Mouse (Mus musculus) stomach, embryonic 14.5 days (tissue): ENCODE data around the gene Il11ra2. TPM values are rescaled to one million over a fixed set of nuclear protein-coding genes. Genes with fewer than 3 reads are reported as not detected.
"Not testable (repeated sequence)": the region's sequence is repeated elsewhere in the genome, so short reads cannot be mapped to it uniquely, and the experiment has no call there.

Experiments
- ATAC-seq: fragments of 200-750 bp; cut with Nextera tagmentation; 2 replicates; pipeline ENCODE4 v1.8.0; 2017; ENCODE audit warnings: low read depth, moderate TSS enrichment; ENCODE audit not compliant: insufficient number of reproducible peaks, insufficient read depth, low FRiP score
- H3K27ac ChIP-seq: fragments of 300-500 bp; sonication (generic); 2 replicates; pipeline ENCODE4 v1.5.1; 2014; ENCODE audit warnings: mild to moderate bottlenecking, low read length, moderate library complexity, mixed read lengths
- H3K27me3 ChIP-seq: fragments of 300-500 bp; sonication (generic); 2 replicates; pipeline ENCODE4 v1.6.1; 2014; ENCODE audit warnings: low read length, control low read depth, mixed read lengths; ENCODE audit not compliant: control insufficient read depth, insufficient read depth
- H3K36me3 ChIP-seq: fragments of 300-500 bp; sonication (generic); 2 replicates; pipeline ENCODE4 v1.6.1; 2014; ENCODE audit warnings: mild to moderate bottlenecking, control low read depth, low read length, moderate library complexity, mixed read lengths; ENCODE audit not compliant: control insufficient read depth, insufficient read depth
- H3K4me1 ChIP-seq: fragments of 300-500 bp; sonication (generic); 2 replicates; pipeline ENCODE4 v1.6.1; 2014; ENCODE audit warnings: low read length, control low read depth, mixed read lengths; ENCODE audit not compliant: control insufficient read depth, insufficient read depth
- H3K4me2 ChIP-seq: fragments of 300-500 bp; sonication (generic); replicated peaks from 2 replicates; pipeline ENCODE4 v1.6.1; 2014; ENCODE audit warnings: low read depth, low read length, control low read depth
- H3K4me3 ChIP-seq: fragments of 300-500 bp; sonication (generic); 2 replicates; pipeline ENCODE4 v1.5.1; 2014; ENCODE audit warnings: low read depth, low read length, control low read depth
- H3K9ac ChIP-seq: fragments of 300-500 bp; sonication (generic); replicated peaks from 2 replicates; pipeline ENCODE4 v1.6.1; 2014; ENCODE audit warnings: low read depth, mild to moderate bottlenecking, control low read depth, low read length, moderate library complexity, mixed read lengths
- H3K9me3 ChIP-seq: fragments of 300-500 bp; sonication (generic); 2 replicates; pipeline ENCODE4 v1.6.1; 2016; ENCODE audit warnings: low read depth, low read length, control low read depth; ENCODE audit not compliant: control insufficient read depth
- WGBS: fragments of 180-500 bp; shearing (Covaris S2); extraction: QIAGEN DNeasy Blood & Tissue Kit; methylation state at CpG from one replicate; pipeline ENCODE4 v1.1.7; 2014; 5-methylcytosine and 5-hydroxymethylcytosine counted together
- polyA plus RNA-seq: library from polyadenylated mRNA; unstranded; fragments of >200 nt; fragmentation: Nextera tagmentation; extraction: Ambion mirVana; gene quantifications from 2 replicates; pipeline ENCODE4 v1.2.1, GENCODE M21; 2014

The Il11ra2 gene
- not detected in 2 replicates for polyA plus RNA-seq

DNA sequence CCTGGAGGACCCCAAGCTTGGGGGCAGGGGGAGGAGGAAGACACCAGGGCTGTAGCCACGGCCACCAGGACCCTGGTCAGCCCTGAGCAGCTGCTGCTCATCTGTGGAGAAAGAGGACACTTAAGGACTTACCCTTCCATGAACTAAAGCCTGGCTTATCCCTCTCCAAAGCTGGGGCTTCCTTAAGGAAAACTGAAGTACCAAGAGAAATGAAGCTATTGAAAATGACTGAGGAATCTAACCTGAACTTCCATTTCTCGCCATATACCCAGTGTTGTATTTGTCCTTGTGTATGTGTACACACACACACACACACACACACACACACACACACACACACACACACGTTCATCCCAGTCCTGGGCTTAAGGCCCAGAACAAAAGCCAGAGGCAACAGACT lies at the start of gene Il11ra2:
TSS of gene Il11ra2 (minus strand) at position 101 of the 400 bp plus-strand sequence.
- H3K27me3 ChIP-seq, H3K4me2 ChIP-seq, ATAC-seq, H3K4me1 ChIP-seq, H3K36me3 ChIP-seq, H3K9ac ChIP-seq, H3K27ac ChIP-seq, H3K4me3 ChIP-seq, H3K9me3 ChIP-seq: not testable (repeated sequence)
- WGBS = no CpG with 5 or more reads among the region's 3 CpGs

DNA sequence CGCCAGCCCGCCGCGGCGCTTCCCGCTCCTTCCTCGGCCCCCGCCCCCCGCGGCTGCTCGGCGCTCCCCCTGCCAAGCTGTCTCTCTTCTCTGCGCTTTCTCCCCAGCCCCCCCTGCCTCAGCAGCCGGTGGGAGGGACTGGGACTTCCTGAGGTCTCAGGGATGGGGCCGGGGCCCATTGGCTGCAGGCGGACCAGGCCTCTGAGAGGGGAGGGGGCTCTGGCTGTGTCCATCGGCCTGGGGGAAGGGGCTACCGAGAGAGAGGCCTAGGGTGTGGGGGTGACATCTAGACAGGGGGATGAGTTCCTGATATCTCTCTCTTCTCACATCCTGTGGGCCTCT lies 20.5 kb upstream of the Il11ra2 start:
- not testable (repeated sequence) for H3K9me3 ChIP-seq, H3K27ac ChIP-seq, H3K27me3 ChIP-seq, H3K9ac ChIP-seq, H3K4me1 ChIP-seq, H3K36me3 ChIP-seq, H3K4me3 ChIP-seq, H3K4me2 ChIP-seq
- peak; percentile 61; the same call in 1 of the 2 replicates for ATAC-seq
- no CpG with 5 or more reads among the region's 18 CpGs for whole genome bisulfite sequencing

DNA sequence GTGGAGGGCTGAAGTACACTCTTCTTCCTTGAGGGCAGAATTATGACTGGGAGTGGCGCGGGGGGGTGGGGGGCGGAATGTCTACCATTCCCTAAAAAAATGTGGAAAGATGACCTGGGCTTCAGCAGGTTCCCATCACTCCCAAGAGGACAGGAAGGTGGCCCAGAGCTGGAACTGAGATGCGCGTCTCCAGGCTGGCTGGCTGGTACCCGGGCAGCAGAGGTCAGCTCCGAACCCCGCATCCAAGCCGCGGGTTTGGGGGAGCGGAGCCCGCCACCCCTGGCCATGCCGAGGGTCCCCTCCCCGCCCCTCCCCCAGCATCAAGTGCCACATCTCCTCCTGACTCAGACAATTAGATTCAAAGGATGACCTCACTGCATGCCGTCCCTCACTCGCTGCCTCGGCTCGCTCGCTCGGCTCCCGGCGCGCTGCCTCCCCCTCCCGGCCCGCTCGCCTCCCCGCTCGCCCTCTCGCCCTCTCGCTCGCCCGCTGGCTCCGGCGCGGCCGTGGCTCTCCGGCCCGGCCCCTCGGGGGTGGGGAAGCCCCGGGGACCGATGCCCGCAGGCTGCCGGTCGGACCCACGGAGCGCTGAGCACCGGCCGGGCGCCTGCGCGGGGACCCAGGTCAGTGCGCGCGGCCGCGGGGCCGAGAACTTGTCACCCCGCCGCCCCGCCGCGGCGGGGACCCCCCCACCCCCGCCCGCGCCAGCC lies 19.9 kb upstream of the Il11ra2 start:
- not testable (repeated sequence) for H3K9me3 ChIP-seq, H3K27me3 ChIP-seq, H3K4me3 ChIP-seq, H3K4me1 ChIP-seq, H3K36me3 ChIP-seq, H3K27ac ChIP-seq, ATAC-seq, H3K4me2 ChIP-seq, H3K9ac ChIP-seq
- WGBS = no CpG with 5 or more reads among the region's 66 CpGs

DNA sequence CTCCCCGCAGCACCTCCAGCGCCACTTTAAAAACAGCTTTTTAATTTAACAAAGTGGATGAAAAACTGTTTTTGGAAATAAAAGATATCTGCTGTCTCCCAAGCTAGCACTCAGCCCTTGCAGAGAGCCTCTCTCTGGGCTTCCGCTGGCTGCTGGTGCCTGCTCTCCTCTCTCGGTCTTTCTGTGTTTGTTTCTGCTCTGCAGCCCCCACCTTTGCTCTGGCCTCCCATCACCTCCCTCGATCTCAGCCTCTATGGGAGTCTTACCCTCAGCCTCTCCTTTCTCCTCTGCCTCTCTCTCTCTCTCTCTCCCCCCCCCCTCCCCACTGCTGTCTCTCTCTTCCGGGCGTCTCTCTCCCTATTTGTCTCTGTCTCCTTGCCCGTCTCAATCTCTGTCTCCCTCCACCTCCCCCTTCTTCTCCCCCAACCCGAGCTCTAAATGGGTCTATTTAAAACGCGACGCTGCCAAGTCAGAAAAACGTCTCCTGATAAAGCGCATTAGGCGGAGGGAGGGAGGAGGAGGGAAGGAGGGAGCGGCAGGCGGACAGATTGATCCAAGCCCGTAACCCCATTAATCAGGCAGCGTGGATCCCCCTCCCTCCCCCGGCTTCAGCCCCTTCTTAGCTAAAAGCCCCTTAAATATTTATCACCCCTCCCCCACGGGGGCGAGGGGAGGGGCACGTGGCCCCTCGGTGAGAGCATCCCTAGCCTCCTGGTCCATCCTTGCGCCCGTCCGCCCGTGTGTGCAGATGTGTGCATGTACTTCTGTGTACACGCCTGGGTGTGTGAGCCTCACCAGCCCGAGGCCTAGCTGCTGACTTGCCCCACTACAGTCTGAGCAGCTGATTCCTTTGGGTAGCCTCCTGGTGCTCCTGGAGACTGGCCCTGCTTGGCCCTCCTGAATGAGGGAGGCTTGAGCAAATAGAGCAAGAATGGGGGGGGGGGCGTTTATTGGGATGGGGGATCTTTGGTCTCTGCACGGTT lies 19.0 kb upstream of the Il11ra2 start:
- not testable (repeated sequence) for H3K9ac ChIP-seq, H3K27ac ChIP-seq, H3K4me3 ChIP-seq, H3K9me3 ChIP-seq, H3K4me1 ChIP-seq, H3K36me3 ChIP-seq, ATAC-seq, H3K27me3 ChIP-seq, H3K4me2 ChIP-seq
- no CpG with 5 or more reads among the region's 32 CpGs for WGBS

DNA sequence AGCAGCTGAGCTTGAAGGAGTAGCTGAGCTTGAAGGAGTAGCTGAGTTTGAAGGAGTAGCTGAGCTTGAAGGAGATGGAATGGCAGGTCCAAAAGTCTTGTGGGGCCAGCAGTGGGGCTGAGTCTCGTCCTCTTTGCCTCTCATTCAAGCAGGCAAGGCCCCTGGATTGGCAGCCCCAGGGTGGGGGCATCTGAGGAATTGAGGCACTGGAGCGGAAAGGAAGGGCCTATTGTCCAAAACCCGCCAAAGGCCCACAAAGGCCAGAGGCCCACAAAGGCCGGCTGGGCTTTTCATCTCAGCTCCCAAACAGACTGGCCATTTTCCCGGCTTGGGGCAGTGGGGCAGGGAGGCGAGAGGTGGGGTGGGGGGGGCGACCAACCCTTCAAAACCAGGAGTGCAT lies 17.7 kb upstream of the Il11ra2 start:
- no CpG with 5 or more reads among the region's 7 CpGs for WGBS
- not testable (repeated sequence) for ATAC-seq, H3K9me3 ChIP-seq, H3K4me1 ChIP-seq, H3K4me3 ChIP-seq, H3K4me2 ChIP-seq, H3K36me3 ChIP-seq, H3K27ac ChIP-seq, H3K27me3 ChIP-seq, H3K9ac ChIP-seq

DNA sequence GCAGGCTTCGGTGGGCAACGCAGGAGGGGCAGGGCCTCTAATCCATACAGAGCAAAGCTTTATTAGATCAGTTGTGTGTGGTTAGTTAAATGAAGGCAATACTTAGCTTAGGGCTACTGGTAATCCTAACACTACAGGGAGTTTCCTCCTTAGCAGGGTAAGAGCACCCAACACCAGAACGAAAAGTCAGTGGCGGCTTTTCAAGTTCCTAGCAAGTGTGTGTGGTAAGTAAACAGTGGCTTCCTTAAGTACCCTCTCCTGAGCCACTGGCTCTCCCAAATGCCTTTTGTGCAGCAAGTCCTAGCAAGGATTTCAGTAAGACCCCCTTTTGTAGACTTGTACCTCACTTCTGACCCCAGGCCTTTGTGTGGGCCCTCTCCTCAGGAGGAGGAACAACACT lies 13.7 kb upstream of the Il11ra2 start:
- not testable (repeated sequence) for ATAC-seq, H3K36me3 ChIP-seq, H3K27me3 ChIP-seq, H3K9me3 ChIP-seq, H3K9ac ChIP-seq, H3K4me2 ChIP-seq, H3K27ac ChIP-seq, H3K4me1 ChIP-seq, H3K4me3 ChIP-seq
- WGBS = no CpG with 5 or more reads among the region's 4 CpGs

DNA sequence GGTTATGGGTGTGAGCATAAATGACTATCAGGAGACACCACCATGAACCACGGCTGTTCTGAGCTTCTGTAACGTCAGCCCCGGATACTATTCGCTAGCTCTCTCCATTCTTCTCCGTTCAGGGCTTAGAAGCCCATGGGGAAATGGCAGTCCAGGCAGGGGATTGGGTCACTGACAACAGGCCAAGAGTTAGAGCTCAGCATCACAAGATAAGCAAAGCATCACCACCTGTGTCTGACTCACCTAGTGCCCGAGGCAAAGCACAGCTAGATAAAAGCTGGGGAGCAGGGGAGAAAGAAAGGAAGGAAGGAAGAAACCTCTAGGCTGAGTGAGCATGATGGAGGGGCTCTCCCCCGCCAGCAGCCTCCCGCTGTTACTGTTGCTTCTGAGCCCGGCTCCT lies 6.7 kb downstream of the Il11ra2 start, which contains the start of gene Ccl27b:
TSS of gene Ccl27b (plus strand) at position 301 of the 400 bp plus-strand sequence.
- ATAC-seq, H3K27ac ChIP-seq: not testable (repeated sequence)
- no CpG with 5 or more reads among the region's 9 CpGs for WGBS

DNA sequence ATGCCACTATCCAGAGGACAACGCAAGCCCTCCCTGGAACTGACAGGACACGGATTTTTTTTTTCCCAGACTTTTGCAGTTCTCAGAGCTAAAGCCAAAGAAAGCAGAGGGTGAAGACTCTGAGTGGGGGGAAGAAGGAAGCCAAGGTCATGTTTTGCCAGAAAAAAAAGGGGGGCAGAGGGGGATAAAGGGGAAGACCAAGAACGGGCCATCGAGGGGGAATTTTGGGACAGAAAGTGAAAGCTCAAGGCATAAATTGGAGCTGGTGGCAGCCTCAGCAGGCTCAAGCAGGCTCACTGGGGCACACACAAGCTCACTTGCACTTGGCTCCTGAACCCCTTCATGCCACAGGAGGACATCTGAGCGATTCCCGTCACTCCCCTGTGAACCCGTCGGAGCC lies 32.3 kb downstream of the Il11ra2 start, which contains the start of gene Gm2564:
TSS of gene Gm2564 (plus strand) at position 301 of the 400 bp plus-strand sequence.
- H3K4me3 ChIP-seq, H3K9ac ChIP-seq, H3K9me3 ChIP-seq, ATAC-seq, H3K4me2 ChIP-seq, H3K27ac ChIP-seq, H3K4me1 ChIP-seq, H3K27me3 ChIP-seq, H3K36me3 ChIP-seq: not testable (repeated sequence)
- no CpG with 5 or more reads among the region's 8 CpGs for WGBS

More for the DNA sequence above, 6.7 kb downstream of the Il11ra2 start, which contains the start of gene Ccl27b:
- H3K27me3 ChIP-seq, H3K4me3 ChIP-seq, H3K4me2 ChIP-seq, H3K9ac ChIP-seq, H3K4me1 ChIP-seq, H3K9me3 ChIP-seq, H3K36me3 ChIP-seq: not testable (repeated sequence)
